Mouse (Mus musculus): ENCODE results near the gene Zfp512. TPM values are rescaled to one million over a fixed set of nuclear protein-coding genes. Genes with fewer than 3 reads are reported as not detected.
A peak's percentile ranks its signal among the peaks of the same experiment; 100 is the strongest.
"Not testable (repeated sequence)": the region's sequence is repeated elsewhere in the genome, so short reads cannot be mapped to it uniquely, and the experiment has no call there.

Zfp512 gene
- 19.4 and 19.8 TPM in 2 replicates for total RNA-seq (2014; rRNA removed; ENCODE audit: low replicate concordance)
- polyA plus RNA-seq (2015; fragmentation: Nextera tagmentation; extraction: Ambion mirVana) = 21.4 and 22.1 TPM in 2 replicates

GRCm38 (mm10) chr5:31451878-31452561, at the start of gene Zfp512:
TSS of gene Zfp512 (plus strand) at chr5:31452431.
- Histone ChIP-seq H3K27me3 (ENCODE audit: control insufficient read depth, insufficient read depth, low read length) (no peaks in the 10 kb centered on the region), H3K27ac (ENCODE audit: low read depth) (peak within 1 kb of the TSS; percentile 46), H3K4me2 (ENCODE audit: low read depth, low read length) (peak within 1 kb of the TSS; percentile 69), H3K9me3 (replicated peaks; ENCODE audit: control insufficient read depth, low read length) (no peaks in the 10 kb centered on the region), H3K4me3 (ENCODE audit: low read depth, low read length) (peak within 1 kb of the TSS; percentile 62), H3K4me1 (ENCODE audit: control insufficient read depth, insufficient read depth) (peaks cover 12% of the 10 kb centered on the region; the same call in 1 of the 2 replicates), H3K9ac (replicated peaks; ENCODE audit: low read depth, low read length) (peak within 1 kb of the TSS; percentile 51), H3K36me3 (replicated peaks; ENCODE audit: control insufficient read depth, insufficient read depth, low read length) (no peaks in the 10 kb centered on the region)
- no peak for TF ChIP-seq CTCF (IDR thresholded peaks at IDR 0.05; ENCODE audit: low read depth)
- no peak for TF ChIP-seq EP300 (IDR thresholded peaks at IDR 0.05; ENCODE audit: low read depth)
- 6% methylated on average over 23 of the region's 23 CpGs for WGBS
- ATAC-seq (ENCODE audit: insufficient read depth, low read depth) = peak; percentile 99
- peak; percentile 99 for DNase-seq (ENCODE audit: low spot score)

DNA sequence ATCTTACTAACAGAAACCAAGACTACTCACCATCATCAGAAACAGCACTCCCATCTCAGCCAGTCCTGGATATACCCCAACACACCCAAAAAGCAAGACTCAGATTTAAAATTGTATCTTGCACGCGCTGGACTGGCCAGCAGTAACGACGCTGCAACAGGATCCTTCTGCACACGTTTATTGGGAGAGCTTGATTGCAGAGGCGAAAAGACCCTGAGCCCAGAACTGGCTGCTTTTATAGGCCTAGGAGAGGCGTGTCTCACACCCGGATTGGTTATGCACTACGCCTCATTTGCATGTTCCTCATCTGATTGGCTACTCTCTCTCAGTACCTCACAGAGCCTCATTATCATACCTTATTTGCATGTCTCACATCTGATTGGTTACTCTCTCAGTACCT, 17.5 kb upstream of the Zfp512 start:
- H3K27ac ChIP-seq (ENCODE audit: low read depth); H3K4me2 ChIP-seq (ENCODE audit: low read depth, low read length); H3K36me3 ChIP-seq (replicated peaks; ENCODE audit: control insufficient read depth, insufficient read depth, low read length); H3K4me3 ChIP-seq (ENCODE audit: low read depth, low read length); H3K9ac ChIP-seq (replicated peaks; ENCODE audit: low read depth, low read length); H3K27me3 ChIP-seq (ENCODE audit: control insufficient read depth, insufficient read depth, low read length); H3K4me1 ChIP-seq (ENCODE audit: control insufficient read depth, insufficient read depth); DNase-seq (ENCODE audit: low spot score); ATAC-seq (ENCODE audit: insufficient read depth, low read depth); H3K9me3 ChIP-seq (replicated peaks; ENCODE audit: control insufficient read depth, low read length): not testable (repeated sequence)
- whole genome bisulfite sequencing = 88% methylated on average over 9 of the region's 9 CpGs

DNA sequence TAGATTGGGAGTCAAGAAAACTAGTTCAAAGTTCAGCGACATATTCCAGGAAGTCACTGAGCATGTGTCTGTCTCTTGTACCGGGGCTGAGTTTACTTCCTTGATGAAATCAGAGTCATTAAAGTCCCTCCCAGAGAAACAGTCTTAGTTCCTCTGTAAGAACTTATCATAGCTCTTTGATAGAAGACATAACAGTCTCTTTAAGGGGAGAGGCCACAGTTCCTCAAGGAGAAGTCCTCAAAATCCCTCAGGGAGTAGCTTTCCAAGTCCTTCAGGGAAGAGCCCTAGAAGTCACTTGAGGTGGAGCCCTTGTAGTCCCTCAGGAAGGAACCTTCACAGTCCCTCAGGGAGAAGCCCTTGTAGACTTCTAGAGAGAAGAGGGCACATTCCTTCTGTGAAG, 895 bp upstream of the Zfp512 start:
- no peak overlapping the region for H3K9ac ChIP-seq (replicated peaks; ENCODE audit: low read depth, low read length)
- H3K4me3 ChIP-seq (ENCODE audit: low read depth, low read length) = no peak overlapping the region
- WGBS = 73% methylated on average over 2 of the region's 2 CpGs
- H3K9me3 ChIP-seq (replicated peaks; ENCODE audit: control insufficient read depth, low read length) = no peaks in the 10 kb centered on the region
- TF ChIP-seq EP300 (IDR thresholded peaks at IDR 0.05; ENCODE audit: low read depth) (no peak), CTCF (IDR thresholded peaks at IDR 0.05; ENCODE audit: low read depth) (no peak)
- H3K4me2 ChIP-seq (ENCODE audit: low read depth, low read length) = no peak overlapping the region
- no peaks in the 10 kb centered on the region for H3K36me3 ChIP-seq (replicated peaks; ENCODE audit: control insufficient read depth, insufficient read depth, low read length)
- H3K27me3 ChIP-seq (ENCODE audit: control insufficient read depth, insufficient read depth, low read length) = no peaks in the 10 kb centered on the region
- H3K4me1 ChIP-seq (ENCODE audit: control insufficient read depth, insufficient read depth) = peaks cover 12% of the 10 kb centered on the region; the same call in 1 of the 2 replicates
- 0 out of 2 replicates have a peak overlapping the region, but pooled peaks have one; percentile 46 for H3K27ac ChIP-seq (ENCODE audit: low read depth)
- ATAC-seq (ENCODE audit: insufficient read depth, low read depth) (no peak), DNase-seq (ENCODE audit: low spot score) (no peak)

DNA sequence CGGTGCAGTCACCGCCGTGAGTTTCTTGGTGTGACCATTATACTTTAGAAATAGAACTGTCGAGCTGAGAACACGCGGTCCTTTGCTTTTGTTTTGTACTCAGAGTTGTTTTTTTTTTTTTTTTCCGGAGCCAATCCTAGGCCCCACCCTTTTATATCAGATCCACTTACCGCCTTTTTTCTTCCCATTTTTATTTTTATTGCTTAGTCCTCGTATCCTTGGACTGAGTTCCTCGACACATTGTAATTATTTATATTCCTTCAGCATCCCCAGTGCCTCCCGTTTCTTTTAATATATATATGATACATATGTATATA, 289 bp downstream of the Zfp512 start:
- WGBS = under 1% methylated on average over 11 of the region's 11 CpGs
- no peaks in the 10 kb centered on the region for H3K36me3 ChIP-seq (replicated peaks; ENCODE audit: control insufficient read depth, insufficient read depth, low read length)
- no peaks in the 10 kb centered on the region for H3K9me3 ChIP-seq (replicated peaks; ENCODE audit: control insufficient read depth, low read length)
- peak overlapping the region; percentile 62 for H3K4me3 ChIP-seq (ENCODE audit: low read depth, low read length)
- no peak for TF ChIP-seq CTCF (IDR thresholded peaks at IDR 0.05; ENCODE audit: low read depth)
- no peak for TF ChIP-seq EP300 (IDR thresholded peaks at IDR 0.05; ENCODE audit: low read depth)
- peak overlapping the region; percentile 51 for H3K9ac ChIP-seq (replicated peaks; ENCODE audit: low read depth, low read length)
- DNase-seq (ENCODE audit: low spot score) (no peak), ATAC-seq (ENCODE audit: insufficient read depth, low read depth) (peak; percentile 21)
- peak overlapping the region; percentile 40 for H3K27ac ChIP-seq (ENCODE audit: low read depth)
- H3K4me2 ChIP-seq (ENCODE audit: low read depth, low read length) = peak overlapping the region; percentile 69
- peaks cover 12% of the 10 kb centered on the region; the same call in 1 of the 2 replicates for H3K4me1 ChIP-seq (ENCODE audit: control insufficient read depth, insufficient read depth)
- no peaks in the 10 kb centered on the region for H3K27me3 ChIP-seq (ENCODE audit: control insufficient read depth, insufficient read depth, low read length)

GRCm38 (mm10) chr5:31452886-31453410, 717 bp downstream of the Zfp512 start:
- Histone ChIP-seq H3K27me3 (ENCODE audit: control insufficient read depth, insufficient read depth, low read length) (no peaks in the 10 kb centered on the region), H3K4me2 (ENCODE audit: low read depth, low read length) (peak overlapping the region; percentile 69), H3K36me3 (replicated peaks; ENCODE audit: control insufficient read depth, insufficient read depth, low read length) (no peaks in the 10 kb centered on the region), H3K9me3 (replicated peaks; ENCODE audit: control insufficient read depth, low read length) (no peaks in the 10 kb centered on the region), H3K4me1 (ENCODE audit: control insufficient read depth, insufficient read depth) (peaks cover 12% of the 10 kb centered on the region; the same call in 1 of the 2 replicates), H3K27ac (ENCODE audit: low read depth) (no peak overlapping the region), H3K9ac (replicated peaks; ENCODE audit: low read depth, low read length) (peak overlapping the region; percentile 51), H3K4me3 (ENCODE audit: low read depth, low read length) (peak overlapping the region; percentile 62)
- TF ChIP-seq EP300 (IDR thresholded peaks at IDR 0.05; ENCODE audit: low read depth) (no peak), CTCF (IDR thresholded peaks at IDR 0.05; ENCODE audit: low read depth) (no peak)
- ATAC-seq (ENCODE audit: insufficient read depth, low read depth) (no peak), DNase-seq (ENCODE audit: low spot score) (no peak)
- WGBS = 11% methylated on average over 7 of the region's 7 CpGs
